Mouse (Mus musculus) cerebellum, adult 2 months (tissue): ENCODE data around the gene Plpp2. TPM values are rescaled to one million over a fixed set of nuclear protein-coding genes. Genes with fewer than 3 reads are reported as not detected.

Experiments used
- DNase-seq, 2 experiments: peaks; one replicate each; pipeline ENCODE4 v3.0.0; 2021
- H3K27ac ChIP-seq: fragments of 200-500 bp; 2 replicates; pipeline ENCODE4 v1.5.1; 2012; ENCODE audit warnings: low read length, control low read depth, inconsistent platforms; ENCODE audit not compliant: insufficient read depth
- H3K27me3 ChIP-seq: fragments of 200-500 bp; 2 replicates; pipeline ENCODE4 v1.6.1; 2012; ENCODE audit warnings: inconsistent platforms, mild to moderate bottlenecking, low read length, moderate library complexity; ENCODE audit not compliant: control insufficient read depth, insufficient read depth
- H3K4me1 ChIP-seq: fragments of 200-500 bp; 2 replicates; pipeline ENCODE4 v1.6.1; 2011; ENCODE audit warnings: low read length; ENCODE audit not compliant: control insufficient read depth, insufficient read depth
- H3K4me3 ChIP-seq: fragments of 200-500 bp; replicated peaks from 2 replicates; pipeline ENCODE3; 2011; ENCODE audit warnings: mild to moderate bottlenecking, low read depth, low read length, control low read depth; ENCODE audit not compliant: insufficient read depth
- CTCF ChIP-seq: fragments of 200-500 bp; IDR thresholded peaks from 2 replicates; pipeline ENCODE4 v1.5.1; 2011; ENCODE audit warnings: low read depth, mild to moderate bottlenecking, control low read depth, low read length, moderate library complexity, borderline replicate concordance; ENCODE audit not compliant: insufficient read depth
- POLR2A ChIP-seq: fragments of 200-500 bp; IDR thresholded peaks from 2 replicates; pipeline ENCODE4 v1.6.1; 2011; ENCODE audit warnings: low read length, control low read depth, borderline replicate concordance; ENCODE audit not compliant: insufficient read depth
- WGBS: fragments of 180-500 bp; shearing (Covaris S2); methylation state at CpG from one replicate; pipeline ENCODE4 v1.1.7; 2018; 5-methylcytosine and 5-hydroxymethylcytosine counted together
- polyA plus RNA-seq: library from polyadenylated mRNA; depleted of rRNA; stranded (reverse); fragments of >200 nt; gene quantifications from 2 replicates; pipeline ENCODE4 v1.2.3, GENCODE M21; 2012

The Plpp2 gene
- polyA plus RNA-seq, 1 experiment, result 10.4 TPM

- no peak overlapping the region for H3K4me3 ChIP-seq
- H3K27ac ChIP-seq, result no peak overlapping the region
- H3K4me1 ChIP-seq, result peaks cover 1% of the 10 kb centered on the region
- DNase-seq, result no peak
- TF ChIP-seq CTCF (no peak), POLR2A (no peak)
- no peaks in the 10 kb centered on the region for H3K27me3 ChIP-seq
- 65% methylated on average over 1 of the region's 1 CpGs for WGBS
Measured at GRCm38 (mm10) chr10:79535431-79535830, 1.8 kb upstream of the Plpp2 start.

- TF ChIP-seq CTCF, result no peak
- TF ChIP-seq POLR2A, result no peak
- H3K4me1 ChIP-seq, result no peaks in the 10 kb centered on the region
- H3K27me3 ChIP-seq, result no peaks in the 10 kb centered on the region
- H3K4me3 ChIP-seq, result no peak overlapping the region
- DNase-seq, result no peak
- H3K27ac ChIP-seq, result no peak overlapping the region
- WGBS, result 87% methylated on average over 2 of the region's 2 CpGs
Measured at GRCm38 (mm10) chr10:79534426-79534825, 830 bp upstream of the Plpp2 start.

GRCm38 (mm10) chr10:79532678-79533077 lies 918 bp downstream of the Plpp2 start:
- Histone ChIP-seq H3K27me3 (no peaks in the 10 kb centered on the region), H3K27ac (no peak overlapping the region), H3K4me3 (peak overlapping the region; percentile 47), H3K4me1 (no peaks in the 10 kb centered on the region)
- no peak for TF ChIP-seq POLR2A
- TF ChIP-seq CTCF, result no peak
- 40% methylated on average over 3 of the region's 3 CpGs for WGBS
- DNase-seq, result peak in 1 of 2 experiments; percentile 5

- Histone ChIP-seq H3K27me3 (no peaks in the 10 kb centered on the region), H3K27ac (no peak overlapping the region), H3K4me3 (no peak overlapping the region), H3K4me1 (no peaks in the 10 kb centered on the region)
- WGBS, result 87% methylated on average over 3 of the region's 3 CpGs
- DNase-seq, result no peak
- TF ChIP-seq POLR2A, result no peak
- TF ChIP-seq CTCF, result no peak
Measured at GRCm38 (mm10) chr10:79531593-79531992, 2.0 kb downstream of the Plpp2 start.

- H3K27ac ChIP-seq, result no peak overlapping the region
- H3K4me1 ChIP-seq, result no peaks in the 10 kb centered on the region
- no peak for DNase-seq
- 92% methylated on average over 13 of the region's 13 CpGs for WGBS
- TF ChIP-seq CTCF (no peak), POLR2A (no peak)
- H3K4me3 ChIP-seq, result no peak overlapping the region
- no peaks in the 10 kb centered on the region for H3K27me3 ChIP-seq
Measured at GRCm38 (mm10) chr10:79530721-79531120, 2.9 kb downstream of the Plpp2 start.

- WGBS, result 65% methylated on average over 8 of the region's 8 CpGs
- Histone ChIP-seq H3K27ac (no peak overlapping the region), H3K4me3 (no peak overlapping the region), H3K27me3 (no peaks in the 10 kb centered on the region), H3K4me1 (no peaks in the 10 kb centered on the region)
- TF ChIP-seq POLR2A (no peak), CTCF (no peak)
- no peak for DNase-seq
Measured at GRCm38 (mm10) chr10:79530241-79530640, 3.4 kb downstream of the Plpp2 start.

- no peak for DNase-seq
- Histone ChIP-seq H3K27ac (no peak overlapping the region), H3K4me3 (no peak overlapping the region), H3K4me1 (no peaks in the 10 kb centered on the region), H3K27me3 (no peaks in the 10 kb centered on the region)
- no peak for TF ChIP-seq POLR2A
- no peak for TF ChIP-seq CTCF
- WGBS, result 83% methylated on average over 3 of the region's 3 CpGs
Measured at GRCm38 (mm10) chr10:79528081-79528480, 5.5 kb downstream of the Plpp2 start.

GRCm38 (mm10) chr10:79527453-79527845 lies 6.1 kb downstream of the Plpp2 start:
- H3K27me3 ChIP-seq, result no peaks in the 10 kb centered on the region
- WGBS, result 83% methylated on average over 6 of the region's 6 CpGs
- TF ChIP-seq CTCF, result no peak
- no peak for TF ChIP-seq POLR2A
- H3K27ac ChIP-seq, result no peak overlapping the region
- no peaks in the 10 kb centered on the region for H3K4me1 ChIP-seq
- DNase-seq, result no peak
- H3K4me3 ChIP-seq, result no peak overlapping the region
